Comparison of ENCODE assay signal across 19 mouse cellular contexts in the genomic region with DNA sequence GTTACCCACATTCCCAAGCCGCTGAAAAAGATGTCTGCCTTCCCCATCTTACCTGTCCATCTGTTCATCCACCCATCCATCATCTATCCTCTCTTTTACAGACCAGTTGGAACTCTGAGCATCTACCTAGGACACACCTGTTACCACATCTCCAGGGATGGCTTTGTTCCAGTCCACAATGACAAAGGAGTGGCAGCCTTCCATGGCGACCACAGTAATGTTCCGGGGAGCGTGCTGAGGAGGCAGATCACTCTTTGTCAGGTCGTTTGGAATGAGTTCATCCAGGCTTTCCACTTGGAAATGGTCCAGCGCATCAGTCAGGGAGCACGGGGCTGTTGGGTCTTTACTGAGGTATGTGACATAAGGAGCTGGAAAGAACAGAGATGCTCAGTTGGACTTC.
A peak's percentile ranks its signal among the peaks of the same experiment; 100 is the strongest.
DNase-seq lines count a peak whose midpoint lies in the region; ATAC-seq and TF ChIP-seq lines count a peak whose summit lies in the region.
"Had no signal": no experiment of that assay in that cellular context is flagged by ENCODE, and none has a peak within 500 bp of the region (broad histone marks: within the 10 kb centered on the region; RNA-seq: fewer than 3 reads in every experiment).

No protein-coding gene starts in this region.

- no peaks in the 10 kb centered on the region for H3K9me3 ChIP-seq in hindbrain, postnatal 0 days (ENCODE audit: low read length)
- H3K9me3 ChIP-seq in hindbrain, embryonic 13.5 days, result no peaks in the 10 kb centered on the region
- H3K9me3 ChIP-seq in ES-E14 (ENCODE audit: control insufficient read depth, insufficient read depth, low read depth, low read length), result no peaks in the 10 kb centered on the region
- H3K9me3 ChIP-seq: embryonic facial prominence, embryonic 10.5 days; forebrain, embryonic 13.5 days; heart, embryonic 15.5 days had no signal

- H3K27ac ChIP-seq in hindbrain, postnatal 0 days, result no peak overlapping the region
- H3K27ac ChIP-seq in hindbrain, embryonic 13.5 days, result no peak overlapping the region
- peak overlapping the region; percentile 47; the same call in 1 of the 2 replicates for H3K27ac ChIP-seq in ES-E14 (ENCODE audit: insufficient read depth, low read depth, low read length, poor library complexity, severe bottlenecking)
- H3K27ac ChIP-seq: embryonic facial prominence, embryonic 10.5 days; forebrain, embryonic 13.5 days; heart, adult 2 months; heart, embryonic 15.5 days; hindbrain, embryonic 14.5 days had no signal

- no peaks in the 10 kb centered on the region for H3K36me3 ChIP-seq in hindbrain, postnatal 0 days (ENCODE audit: insufficient read depth, low read length)
- no peaks in the 10 kb centered on the region for H3K36me3 ChIP-seq in hindbrain, embryonic 13.5 days
- no peaks in the 10 kb centered on the region for H3K36me3 ChIP-seq in ES-E14 (ENCODE audit: control insufficient read depth, insufficient read depth, low read length, poor library complexity, severe bottlenecking)
- H3K36me3 ChIP-seq: embryonic facial prominence, embryonic 10.5 days; heart, embryonic 15.5 days had no signal

- in situ Hi-C loops in ES-E14 (cut with MboI; ENCODE audit: low sequenced_read_pairs in 2 of 2, unreplicated experiment in 2 of 2), result no loop called here

- WGBS in hindbrain, postnatal 0 days, result 52% methylated on average over 7 of the region's 7 CpGs
- WGBS in hindbrain, embryonic 13.5 days, result 67% methylated on average over 7 of the region's 7 CpGs

- peak; percentile 58 to 68 for DNase-seq in cerebellum, postnatal 10 days
- no peak for DNase-seq in cerebellum, adult 11 months
- peak; percentile 30 for DNase-seq in hindbrain, postnatal 0 days (ENCODE audit: low spot score)
- no peak for DNase-seq in ES-E14 (ENCODE audit: low read depth, low spot score)
- DNase-seq in lung, adult 18-20 months, result no peak
- DNase-seq: adrenal gland, adult 2 months; adrenal gland, postnatal 36 days; forebrain, postnatal 0 days; gastrocnemius, postnatal 14 days; heart, adult 2 months; heart, postnatal 14 days; kidney, adult 2 months had no signal

- no peak overlapping the region for H3K4me2 ChIP-seq in hindbrain, postnatal 0 days (ENCODE audit: low read depth, low read length)
- H3K4me2 ChIP-seq in hindbrain, embryonic 13.5 days, result no peak overlapping the region
- H3K4me2 ChIP-seq: forebrain, embryonic 13.5 days; heart, embryonic 11.5 days; heart, embryonic 15.5 days; hindbrain, embryonic 14.5 days had no signal

- no peaks in the 10 kb centered on the region for H3K27me3 ChIP-seq in hindbrain, postnatal 0 days (ENCODE audit: insufficient read depth, low read length)
- H3K27me3 ChIP-seq in hindbrain, embryonic 13.5 days, result no peaks in the 10 kb centered on the region
- H3K27me3 ChIP-seq: forebrain, embryonic 13.5 days; heart, embryonic 15.5 days had no signal

- no peaks in the 10 kb centered on the region for H3K4me1 ChIP-seq in hindbrain, postnatal 0 days (ENCODE audit: insufficient read depth, low read length)
- no peaks in the 10 kb centered on the region for H3K4me1 ChIP-seq in hindbrain, embryonic 13.5 days (replicated peaks)
- H3K4me1 ChIP-seq in ES-E14 (ENCODE audit: control insufficient read depth in 2 of 2, insufficient read depth in 2 of 2, low read length in 2 of 2, poor library complexity in 1 of 2), result 0 out of 4 replicates have a peak, but pooled peaks cover 0 to 2% of the 10 kb centered on the region in 2 experiments
- H3K4me1 ChIP-seq: embryonic facial prominence, embryonic 10.5 days; forebrain, embryonic 13.5 days; heart, embryonic 15.5 days had no signal

- H3K9ac ChIP-seq in hindbrain, postnatal 0 days (replicated peaks; ENCODE audit: low read length), result no peak overlapping the region
- no peak overlapping the region for H3K9ac ChIP-seq in hindbrain, embryonic 13.5 days
- H3K9ac ChIP-seq in ES-E14 (ENCODE audit: insufficient read depth, low read depth, low read length, poor library complexity, severe bottlenecking), result no peak overlapping the region
- H3K9ac ChIP-seq: forebrain, embryonic 13.5 days; forebrain, postnatal 0 days; heart, embryonic 15.5 days; hindbrain, embryonic 14.5 days had no signal

- H3K4me3 ChIP-seq in hindbrain, postnatal 0 days (ENCODE audit: low read length), result no peak overlapping the region
- H3K4me3 ChIP-seq in hindbrain, embryonic 13.5 days, result no peak overlapping the region
- H3K4me3 ChIP-seq in ES-E14 (ENCODE audit: insufficient read depth in 1 of 2, low read depth in 1 of 2, low read length in 2 of 2, poor library complexity in 1 of 2, severe bottlenecking in 1 of 2), result no peak overlapping the region
- H3K4me3 ChIP-seq: embryonic facial prominence, embryonic 10.5 days; forebrain, embryonic 13.5 days; heart, adult 2 months; heart, embryonic 15.5 days had no signal

- no peak for TF ChIP-seq CTCF in hindbrain, postnatal 0 days (IDR thresholded peaks at IDR 0.05; ENCODE audit: low read depth)

- no peak for ATAC-seq in hindbrain, postnatal 0 days
- ATAC-seq in hindbrain, embryonic 13.5 days (ENCODE audit: low FRiP score), result no peak
- ATAC-seq: forebrain, embryonic 13.5 days; forebrain, postnatal 0 days; intestine, embryonic 16.5 days had no signal

TF ChIP-seq in ES-E14, 5 proteins besides CTCF, POLR2A, EP300 and RAD21:
- TF ChIP-seq CHD2 (IDR thresholded peaks at IDR 0.05; ENCODE audit: low read depth, low read length) (no peak), ZNF384 (IDR thresholded peaks at IDR 0.05; ENCODE audit: low read depth, low read length) (no peak), HCFC1 (IDR thresholded peaks at IDR 0.05; ENCODE audit: borderline replicate concordance, insufficient read depth, low read length) (no peak), MAFK (IDR thresholded peaks at IDR 0.05; ENCODE audit: insufficient read depth, low read depth, low read length) (no peak), ZC3H11A (IDR thresholded peaks at IDR 0.05; ENCODE audit: borderline replicate concordance, low read depth, low read length) (no peak)

Comparison
In these comparisons a context has a peak if more than half of its experiments do, and no peak if none do; other contexts are left out.
1. DNase-seq: peak in cerebellum, postnatal 10 days (2 of 2) and hindbrain, postnatal 0 days (single experiment); none in cerebellum, adult 11 months (single experiment), ES-E14 (single experiment) and lung, adult 18-20 months (0 of 2).